In the genomic region with DNA sequence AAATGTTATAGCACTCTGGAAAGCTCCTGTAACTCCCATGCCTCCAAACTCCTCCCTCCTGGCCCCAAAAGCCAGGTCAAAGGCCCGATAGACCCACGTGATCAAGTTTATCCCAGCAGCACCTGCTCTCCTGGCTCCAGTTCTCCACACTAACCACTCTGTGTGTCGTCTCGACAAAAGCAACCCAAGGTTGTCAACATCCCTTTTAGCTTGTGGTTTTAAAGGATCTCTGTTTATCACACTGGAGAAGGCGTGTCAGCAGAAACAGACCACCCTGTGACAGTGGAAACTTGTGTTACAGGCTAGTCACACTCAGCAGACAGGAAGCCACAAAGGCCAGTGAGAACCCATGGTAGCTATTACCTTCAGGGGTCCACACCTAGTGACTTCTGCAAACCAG, we compare ENCODE assay signal across 13 mouse cellular contexts.
DNase-seq lines count a peak whose midpoint lies in the region; ATAC-seq and TF ChIP-seq lines count a peak whose summit lies in the region.
"Had no signal": no experiment of that assay in that cellular context is flagged by ENCODE, and none has a peak within 500 bp of the region (broad histone marks: within the 10 kb centered on the region; RNA-seq: fewer than 3 reads in every experiment).

No protein-coding gene starts in this region.

- TF ChIP-seq POLR2A in small intestine, adult 2 months (IDR thresholded peaks at IDR 0.05; ENCODE audit: low read depth, low read length) = no peak

- TF ChIP-seq CTCF in small intestine, adult 2 months (IDR thresholded peaks at IDR 0.05; ENCODE audit: extremely low read depth, insufficient read length, insufficient replicate concordance, low read depth, low read length) = no peak

- intact Hi-C loops in heart, postnatal 10 days (cut with DNase I) = no loop called here
- intact Hi-C loops in gastrocnemius, postnatal 14 days (cut with DNase I; ENCODE audit: low total_unique reads) = no loop called here

- 48% methylated on average over 5 of the region's 5 CpGs for WGBS in limb, embryonic 13.5 days
- 18% methylated on average over 5 of the region's 5 CpGs for WGBS in small intestine, adult 2 months
- WGBS in hindbrain, embryonic 14.5 days = 72% methylated on average over 5 of the region's 5 CpGs
- WGBS in hindbrain, embryonic 16.5 days = 70% methylated on average over 5 of the region's 5 CpGs

- peak; percentile 24; the same call in 1 of the 2 replicates for ATAC-seq in limb, embryonic 13.5 days (ENCODE audit: low FRiP score, low read depth)
- ATAC-seq in hindbrain, embryonic 14.5 days (ENCODE audit: low FRiP score) = no peak
- no peak for ATAC-seq in hindbrain, embryonic 16.5 days

- peak; percentile 32 to 39 for DNase-seq in heart, adult 18-20 months
- no peak for DNase-seq in heart, postnatal 10 days
- peak; percentile 77 to 81 for DNase-seq in CD8-positive naive resting alpha-beta T cell, adult 2 months (ENCODE audit: low read depth in 2 of 2, low spot score in 2 of 2)
- DNase-seq in hindbrain, embryonic 14.5 days (ENCODE audit: low spot score) = no peak
- no peak for DNase-seq in gastrocnemius, postnatal 14 days
- DNase-seq: cerebellum, adult 2 months; gastrocnemius, postnatal 10 days had no signal

- peak overlapping the region; percentile 23; the same call in 1 of the 2 replicates for H3K27ac ChIP-seq in limb, embryonic 13.5 days
- H3K27ac ChIP-seq in small intestine, adult 2 months (ENCODE audit: insufficient read depth, low read depth, low read length) = peak overlapping the region; percentile 47; the same call in 1 of the 2 replicates
- no peak overlapping the region for H3K27ac ChIP-seq in hindbrain, embryonic 14.5 days
- no peak overlapping the region for H3K27ac ChIP-seq in hindbrain, embryonic 16.5 days (ENCODE audit: low read depth, low read length)
- H3K27ac ChIP-seq: hindbrain, embryonic 12.5 days; lung, embryonic 15.5 days; neural tube, embryonic 12.5 days had no signal

- no peaks in the 10 kb centered on the region for H3K9me3 ChIP-seq in limb, embryonic 13.5 days
- H3K9me3 ChIP-seq in hindbrain, embryonic 14.5 days (ENCODE audit: control insufficient read depth, low read length) = no peaks in the 10 kb centered on the region
- no peaks in the 10 kb centered on the region for H3K9me3 ChIP-seq in hindbrain, embryonic 16.5 days (ENCODE audit: control insufficient read depth, low read length)
- H3K9me3 ChIP-seq: hindbrain, embryonic 12.5 days; lung, embryonic 15.5 days; neural tube, embryonic 12.5 days had no signal

- no peaks in the 10 kb centered on the region for H3K27me3 ChIP-seq in limb, embryonic 13.5 days
- no peaks in the 10 kb centered on the region for H3K27me3 ChIP-seq in small intestine, adult 2 months (ENCODE audit: control insufficient read depth, insufficient read depth, low read length)
- no peaks in the 10 kb centered on the region for H3K27me3 ChIP-seq in hindbrain, embryonic 14.5 days (ENCODE audit: control insufficient read depth, insufficient read depth, low read length)
- H3K27me3 ChIP-seq in hindbrain, embryonic 16.5 days (replicated peaks; ENCODE audit: control insufficient read depth, insufficient read depth, low read length) = no peaks in the 10 kb centered on the region
- H3K27me3 ChIP-seq: hindbrain, embryonic 12.5 days; lung, embryonic 15.5 days; neural tube, embryonic 12.5 days had no signal

- H3K36me3 ChIP-seq in limb, embryonic 13.5 days = no peaks in the 10 kb centered on the region
- no peaks in the 10 kb centered on the region for H3K36me3 ChIP-seq in small intestine, adult 2 months (ENCODE audit: control insufficient read depth, insufficient read depth, low read length)
- no peaks in the 10 kb centered on the region for H3K36me3 ChIP-seq in hindbrain, embryonic 14.5 days (replicated peaks; ENCODE audit: control insufficient read depth, insufficient read depth)
- H3K36me3 ChIP-seq in hindbrain, embryonic 16.5 days (ENCODE audit: control insufficient read depth, insufficient read depth, low read length) = no peaks in the 10 kb centered on the region
- H3K36me3 ChIP-seq: hindbrain, embryonic 12.5 days; lung, embryonic 15.5 days; neural tube, embryonic 12.5 days had no signal

- peaks cover 42% of the 10 kb centered on the region for H3K4me1 ChIP-seq in limb, embryonic 13.5 days
- 0 out of 2 replicates have a peak, but pooled peaks cover 3% of the 10 kb centered on the region for H3K4me1 ChIP-seq in small intestine, adult 2 months (ENCODE audit: control insufficient read depth, insufficient read depth, insufficient read length, low read length)
- no peaks in the 10 kb centered on the region for H3K4me1 ChIP-seq in hindbrain, embryonic 14.5 days (replicated peaks; ENCODE audit: control insufficient read depth, insufficient read depth, low read length)
- no peaks in the 10 kb centered on the region for H3K4me1 ChIP-seq in hindbrain, embryonic 16.5 days (ENCODE audit: control insufficient read depth, insufficient read depth, low read depth, low read length)
- H3K4me1 ChIP-seq: hindbrain, embryonic 12.5 days; lung, embryonic 15.5 days; neural tube, embryonic 12.5 days had no signal

- H3K4me3 ChIP-seq in limb, embryonic 13.5 days = no peak overlapping the region
- no peak overlapping the region for H3K4me3 ChIP-seq in small intestine, adult 2 months (ENCODE audit: low read depth, low read length)
- no peak overlapping the region for H3K4me3 ChIP-seq in hindbrain, embryonic 14.5 days (replicated peaks; ENCODE audit: low read length)
- no peak overlapping the region for H3K4me3 ChIP-seq in hindbrain, embryonic 16.5 days (ENCODE audit: low read length)
- H3K4me3 ChIP-seq: hindbrain, embryonic 12.5 days; lung, embryonic 15.5 days; neural tube, embryonic 12.5 days had no signal

- H3K9ac ChIP-seq in limb, embryonic 13.5 days = no peak overlapping the region
- no peak overlapping the region for H3K9ac ChIP-seq in hindbrain, embryonic 14.5 days
- H3K9ac ChIP-seq in hindbrain, embryonic 16.5 days (ENCODE audit: low read depth, low read length) = no peak overlapping the region
- H3K9ac ChIP-seq: hindbrain, embryonic 12.5 days; lung, embryonic 15.5 days; neural tube, embryonic 12.5 days had no signal

- H3K4me2 ChIP-seq in limb, embryonic 13.5 days (replicated peaks) = no peak overlapping the region
- no peak overlapping the region for H3K4me2 ChIP-seq in hindbrain, embryonic 14.5 days (replicated peaks)
- H3K4me2 ChIP-seq in hindbrain, embryonic 16.5 days (ENCODE audit: low read length) = no peak overlapping the region
- H3K4me2 ChIP-seq: hindbrain, embryonic 12.5 days; lung, embryonic 15.5 days; neural tube, embryonic 12.5 days had no signal

Comparison
In these comparisons a context has a peak if more than half of its experiments do, and no peak if none do; other contexts are left out.
1. DNase-seq: peak in heart, adult 18-20 months (2 of 2) and CD8-positive naive resting alpha-beta T cell, adult 2 months (2 of 2); none in heart, postnatal 10 days (0 of 2), hindbrain, embryonic 14.5 days (single experiment) and gastrocnemius, postnatal 14 days (single experiment).
2. H3K27ac ChIP-seq: peak in limb, embryonic 13.5 days (single experiment) and small intestine, adult 2 months (single experiment); none in hindbrain, embryonic 14.5 days (single experiment) and hindbrain, embryonic 16.5 days (single experiment).